Mouse (Mus musculus) lung, postnatal 0 days (tissue): ENCODE measurements around the gene Nipal1.

Experiments used
- CTCF ChIP-seq: IDR thresholded peaks from 2 replicates; pipeline ENCODE4 v1.5.1; 2016; ENCODE audit warnings: antibody characterized with exemption, mild to moderate bottlenecking
- EP300 ChIP-seq: IDR thresholded peaks from 2 replicates; pipeline ENCODE4 v1.6.1; 2016; ENCODE audit warnings: antibody characterized with exemption, mild to moderate bottlenecking, control low read depth

DNA sequence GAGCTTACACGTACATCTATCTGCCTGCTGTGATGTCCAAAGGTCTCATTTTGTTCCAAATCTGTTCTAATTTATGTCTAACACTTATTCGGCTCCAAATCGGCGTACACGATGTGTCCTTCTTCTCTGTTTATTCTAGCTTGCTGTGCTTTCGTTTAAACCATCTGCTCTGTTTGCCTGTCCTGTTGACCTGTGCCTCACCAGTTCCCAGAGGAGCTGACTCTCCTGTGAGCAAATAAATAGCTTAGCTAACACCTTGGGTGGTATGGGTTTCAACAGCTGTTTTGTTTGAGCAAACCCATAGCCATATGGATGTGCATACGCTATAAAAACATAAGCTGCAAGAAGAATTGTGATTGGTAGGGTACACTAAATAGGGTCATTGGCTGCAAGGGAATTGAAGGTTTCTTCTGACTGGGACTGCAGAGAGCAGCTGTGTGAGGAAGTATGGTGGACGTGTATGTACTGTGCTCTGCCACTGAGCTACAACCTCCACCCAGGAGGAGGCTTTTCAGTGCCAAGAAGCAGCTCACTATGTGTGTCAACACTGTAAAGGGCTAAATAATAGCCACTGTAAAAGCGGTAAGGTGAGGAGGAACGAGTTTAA is 5.6 kb downstream of the Nipal1 start:
- TF ChIP-seq CTCF (no peak), EP300 (no peak)
